Mouse (Mus musculus) cerebellum, adult 18-20 months (tissue): ENCODE measurements around the gene Cuedc1.

Source experiments
- DNase-seq, 2 experiments: peaks; one replicate each; pipeline ENCODE4 v3.0.0; 2021

Gene Cuedc1

DNA sequence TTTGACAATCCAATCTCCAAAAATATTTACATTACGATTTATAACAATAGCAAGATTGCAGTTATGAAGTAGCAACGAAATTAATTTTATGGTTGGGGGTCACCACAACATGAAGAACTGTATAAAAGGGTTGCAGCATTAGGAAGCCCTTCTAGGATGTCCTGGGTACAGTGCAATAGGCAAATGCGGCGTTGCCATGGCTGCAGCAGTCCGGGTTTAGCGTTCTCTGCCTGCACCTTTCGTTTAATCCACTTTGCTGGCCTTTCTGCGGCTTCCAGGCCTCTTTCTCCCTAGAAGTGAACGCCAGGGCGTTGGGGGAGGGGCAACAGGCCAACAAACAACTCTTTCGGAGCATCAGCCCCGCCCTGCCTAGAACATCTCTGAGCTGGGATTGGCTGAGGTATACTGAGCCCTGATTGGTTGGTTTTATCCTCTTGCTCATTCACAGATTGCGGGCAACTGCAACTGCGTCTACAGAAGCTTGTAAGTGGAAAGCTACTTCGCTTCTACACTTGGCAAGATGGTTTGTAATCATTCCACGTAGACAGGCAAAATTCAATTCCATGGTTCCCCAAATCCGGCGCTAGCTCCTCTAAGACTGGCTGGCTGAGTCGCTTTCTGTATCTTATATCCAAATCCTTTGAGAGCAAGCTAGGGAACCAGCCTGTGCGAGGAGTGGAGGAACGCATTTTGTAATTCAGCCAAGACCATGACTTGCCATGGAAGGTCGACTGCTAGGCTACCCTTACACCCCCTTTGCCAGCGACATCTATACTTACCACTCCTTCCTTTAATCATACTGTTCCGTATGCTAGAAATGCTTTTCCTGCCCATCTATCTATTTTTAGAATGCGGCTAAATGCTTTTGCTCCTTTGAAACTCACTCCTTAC lies 10.9 kb upstream of the Cuedc1 start:
- DNase-seq: peak; percentile 95 to 98

DNA sequence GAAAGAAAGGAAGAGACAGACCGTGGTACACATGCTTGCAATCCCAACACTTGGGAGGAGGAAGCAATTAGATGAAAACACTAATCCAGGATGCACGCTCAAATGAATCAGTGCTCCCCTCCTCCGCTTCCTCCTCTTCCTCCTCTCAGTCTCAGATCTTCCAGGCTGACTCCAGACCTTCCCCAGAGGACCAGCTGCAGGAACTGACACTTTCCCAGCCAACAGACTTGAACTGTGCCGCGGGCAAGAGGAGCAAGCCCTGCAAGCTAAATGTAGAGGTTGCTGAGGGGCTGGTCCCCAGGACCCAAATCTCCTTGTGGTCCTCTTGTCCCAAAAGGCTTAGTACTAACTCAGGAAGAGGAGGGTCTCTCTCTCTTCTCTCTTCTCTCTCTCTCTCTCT lies 8.7 kb upstream of the Cuedc1 start:
- no peak for DNase-seq

DNA sequence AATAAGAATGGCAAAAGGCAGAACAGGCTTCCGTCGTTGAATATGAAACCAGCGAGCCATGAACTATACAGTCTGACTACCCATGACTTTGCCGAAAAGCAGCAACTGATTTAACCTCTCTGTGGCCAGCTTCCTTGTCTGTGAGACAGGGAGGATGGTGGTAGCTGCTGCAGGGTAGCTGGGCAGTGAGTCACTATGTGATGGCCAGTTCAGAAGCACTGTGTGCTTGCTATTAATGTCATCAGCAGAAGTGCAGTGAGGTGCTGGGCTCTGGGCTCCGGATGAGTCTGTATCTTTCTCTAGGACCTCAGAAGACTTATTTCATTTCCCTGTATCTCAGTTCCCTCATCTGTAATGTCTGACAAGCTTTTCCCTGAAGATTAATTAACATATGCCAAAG lies 7.6 kb upstream of the Cuedc1 start:
- DNase-seq: no peak

DNA sequence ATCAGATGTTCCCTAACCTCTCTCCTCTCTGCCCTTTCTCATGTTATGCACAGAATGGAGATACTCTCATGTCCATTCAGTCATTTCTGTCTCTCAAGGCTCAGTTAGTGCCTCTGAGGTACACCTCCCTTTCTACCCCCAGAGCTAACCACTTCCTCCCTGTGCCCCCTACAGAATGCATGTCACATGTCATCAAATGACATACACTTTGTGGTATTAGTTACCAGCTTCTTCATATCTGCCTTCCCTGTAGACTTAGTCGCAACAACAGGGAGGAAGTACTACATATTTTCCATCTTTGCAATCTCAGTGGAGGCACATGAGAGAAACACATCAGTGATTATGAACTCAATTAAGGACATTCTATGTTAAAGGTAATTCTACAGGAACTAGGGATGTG lies 5.9 kb upstream of the Cuedc1 start:
- no peak for DNase-seq

DNA sequence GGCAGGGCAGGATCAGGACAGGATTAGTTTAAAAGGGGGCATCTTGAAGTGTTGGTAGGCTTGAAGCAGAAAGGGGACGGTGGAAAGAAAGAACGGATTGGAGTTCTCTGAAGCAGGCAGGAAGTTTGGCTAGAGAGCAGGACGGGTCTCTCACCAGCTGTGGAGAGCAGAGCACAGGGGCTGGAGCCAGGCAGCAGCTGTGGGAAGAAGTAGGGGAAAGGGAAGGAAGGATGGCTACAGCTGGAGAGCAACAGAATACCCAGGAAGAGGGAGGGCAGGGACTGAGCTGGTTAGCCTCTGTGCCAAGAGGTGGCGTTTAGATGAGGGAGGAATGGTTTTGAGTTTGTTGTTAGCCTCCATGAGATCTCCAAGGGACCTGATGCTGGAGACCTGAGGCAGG lies 685 bp upstream of the Cuedc1 start:
- DNase-seq: no peak

DNA sequence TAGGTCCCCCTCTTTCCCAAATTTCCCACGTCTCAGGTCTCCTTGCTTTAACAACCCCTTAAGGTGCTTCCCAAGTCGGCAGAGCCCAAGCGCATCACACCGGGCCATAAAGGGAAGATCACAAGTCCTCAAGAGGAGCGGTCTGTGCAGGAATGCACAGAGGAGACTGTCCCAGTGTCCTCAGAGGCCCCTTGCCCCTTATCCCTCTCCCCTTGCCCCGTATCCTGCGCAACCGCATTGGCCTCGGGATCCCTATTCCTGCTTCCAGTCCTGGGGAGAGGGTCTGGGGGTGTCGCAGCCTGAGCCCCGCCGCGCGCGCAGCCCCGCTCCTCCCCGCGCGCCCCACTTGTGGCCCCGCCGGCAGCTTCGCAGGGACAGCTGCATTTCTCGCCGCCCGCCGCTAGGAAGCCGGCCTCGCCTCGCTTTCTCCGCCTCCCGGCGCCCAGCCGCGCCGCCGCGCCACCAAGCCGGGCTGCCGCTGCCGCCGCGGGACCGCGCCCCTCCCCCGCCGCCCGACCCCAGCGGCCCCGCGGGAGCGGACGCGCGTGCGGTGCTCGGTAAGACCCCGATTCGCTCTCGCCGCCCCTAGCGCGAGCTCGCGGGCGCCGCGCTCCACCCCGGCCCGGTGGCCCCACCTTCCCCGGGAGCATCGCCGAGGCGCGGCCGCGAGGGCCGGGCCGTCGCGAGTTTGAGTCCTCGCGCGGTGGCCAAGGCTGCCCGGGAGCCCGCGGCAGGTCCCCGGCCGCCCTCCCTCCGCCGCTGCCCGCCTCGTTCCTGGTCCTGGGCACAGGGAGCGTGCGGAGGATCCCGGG lies 1.1 kb downstream of the Cuedc1 start:
- peak; percentile 79 to 86 for DNase-seq

DNA sequence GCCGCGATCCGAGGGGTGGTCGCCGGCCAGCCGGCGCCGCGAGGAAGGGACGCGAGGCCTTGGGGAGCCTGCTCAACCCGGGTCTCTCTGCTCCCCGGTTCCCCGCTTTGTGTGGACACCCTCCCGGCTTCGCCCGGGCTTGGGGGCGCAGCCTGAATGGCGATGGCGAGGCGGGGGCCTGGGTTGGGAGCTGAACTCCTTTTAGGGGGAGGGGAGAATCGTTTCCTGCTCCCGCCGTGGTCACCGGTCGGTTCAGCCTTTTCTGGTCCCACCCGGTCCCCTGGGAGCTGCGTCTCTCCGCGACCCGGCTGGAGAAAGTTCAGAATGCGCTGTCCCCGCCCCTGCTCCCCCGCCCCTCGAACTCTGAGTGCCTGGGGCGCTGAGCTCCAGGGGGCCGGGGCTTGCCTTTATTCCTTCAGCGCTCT lies 1.8 kb downstream of the Cuedc1 start:
- peak; percentile 24 to 50 for DNase-seq

DNA sequence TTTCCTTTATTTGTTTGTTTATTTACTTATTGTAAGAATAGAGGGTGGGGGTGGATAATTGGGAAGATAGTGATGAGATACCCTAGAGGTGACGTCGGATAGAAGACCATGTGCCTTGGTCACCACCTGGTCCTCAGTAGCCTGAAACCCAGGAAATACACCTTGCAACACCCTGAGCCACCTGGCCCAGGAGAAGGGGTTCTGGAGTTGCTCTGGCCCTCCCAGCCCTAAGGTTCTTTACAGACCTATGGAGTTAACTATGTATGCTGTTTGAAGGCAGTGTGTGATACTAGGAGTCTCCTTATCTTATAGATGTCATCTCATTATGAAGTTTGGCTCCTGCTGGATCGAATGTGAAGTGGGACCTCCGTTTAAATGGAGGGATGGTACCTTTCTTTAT lies 2.3 kb downstream of the Cuedc1 start:
- DNase-seq: no peak

DNA sequence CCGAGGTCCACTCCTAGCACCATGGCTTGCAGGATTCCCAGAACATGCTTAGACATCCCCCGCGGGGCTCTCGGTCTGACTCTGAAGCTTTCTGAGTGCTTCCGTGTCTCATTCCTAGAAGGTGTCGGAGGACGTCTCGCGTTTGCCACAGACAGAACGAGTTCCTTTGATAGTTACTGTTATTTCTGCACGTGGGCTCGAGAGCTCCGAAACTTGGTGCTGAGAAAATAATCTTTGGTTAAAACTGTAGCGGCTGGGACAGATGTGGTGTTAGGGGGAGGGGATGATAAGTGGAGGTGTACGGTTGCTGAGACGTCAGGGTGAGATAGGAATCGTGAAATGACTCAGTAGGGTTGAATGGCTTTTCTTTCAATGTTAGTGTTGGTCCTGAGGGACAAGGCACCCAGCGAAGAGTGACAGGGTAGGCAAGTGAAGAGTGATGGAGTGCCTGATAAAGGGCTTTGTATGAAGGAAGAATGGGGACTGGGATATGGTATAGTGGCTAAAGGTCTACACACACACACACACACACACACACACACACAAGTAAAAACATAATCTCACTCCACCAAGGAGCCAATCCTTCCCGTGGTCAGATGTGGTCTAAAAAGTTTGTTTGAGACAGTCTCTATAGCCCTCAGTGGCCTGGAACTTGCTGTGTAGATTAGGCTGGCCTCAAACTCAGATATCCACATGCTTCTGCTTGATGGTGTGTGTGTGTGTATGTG lies 5.5 kb downstream of the Cuedc1 start:
- no peak for DNase-seq

DNA sequence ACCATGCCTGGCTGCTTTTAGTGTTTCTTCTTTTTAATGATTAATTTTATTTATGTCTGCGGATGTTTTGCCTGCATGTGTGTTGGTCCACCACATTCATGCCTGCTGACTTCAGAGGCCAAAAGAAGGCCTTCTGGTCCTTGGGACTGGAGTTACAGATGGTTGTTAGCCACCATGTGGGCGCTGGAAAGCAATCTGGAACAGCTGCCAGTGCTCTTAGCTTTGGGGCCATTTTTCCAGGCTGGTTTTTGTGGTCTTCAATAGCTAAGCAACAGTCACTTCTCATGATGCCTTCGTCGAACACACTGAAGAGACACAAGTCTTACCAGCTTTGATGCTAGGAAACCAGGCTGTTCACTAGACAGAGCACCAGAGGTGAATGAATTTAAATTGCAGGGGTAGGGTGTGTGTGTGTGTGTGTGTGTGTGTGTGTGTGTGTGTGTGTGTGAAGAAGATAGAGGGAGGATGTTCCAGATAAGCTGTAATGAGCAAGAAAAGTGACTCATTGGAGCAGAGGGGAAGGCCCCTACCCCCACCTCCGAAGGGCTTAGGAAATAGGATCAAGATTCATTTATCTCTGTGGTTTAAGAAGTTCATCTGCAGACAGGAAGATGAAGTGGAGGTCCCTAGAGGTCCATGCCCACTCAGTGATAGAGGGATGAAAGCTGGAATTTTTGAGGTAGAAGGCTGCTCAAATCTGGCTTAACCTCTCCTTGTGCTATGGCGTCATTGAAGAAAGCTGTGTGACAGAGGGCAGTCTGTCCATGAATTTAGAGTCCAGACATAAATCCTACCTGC lies 7.8 kb downstream of the Cuedc1 start:
- DNase-seq: no peak

DNA sequence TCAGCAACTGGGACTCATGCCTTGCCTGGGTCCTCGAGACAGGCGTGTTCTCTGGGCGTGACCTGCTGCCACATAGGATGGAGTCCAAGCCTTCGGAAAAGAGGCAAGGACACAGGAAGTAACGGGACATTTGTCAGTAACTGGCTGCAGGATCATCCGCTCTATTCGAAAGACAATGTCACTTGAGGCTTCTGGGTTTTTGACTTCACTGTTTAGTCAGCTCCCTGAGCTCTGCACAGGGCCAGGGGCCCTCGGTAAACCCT lies 8.4 kb downstream of the Cuedc1 start:
- DNase-seq: no peak

DNA sequence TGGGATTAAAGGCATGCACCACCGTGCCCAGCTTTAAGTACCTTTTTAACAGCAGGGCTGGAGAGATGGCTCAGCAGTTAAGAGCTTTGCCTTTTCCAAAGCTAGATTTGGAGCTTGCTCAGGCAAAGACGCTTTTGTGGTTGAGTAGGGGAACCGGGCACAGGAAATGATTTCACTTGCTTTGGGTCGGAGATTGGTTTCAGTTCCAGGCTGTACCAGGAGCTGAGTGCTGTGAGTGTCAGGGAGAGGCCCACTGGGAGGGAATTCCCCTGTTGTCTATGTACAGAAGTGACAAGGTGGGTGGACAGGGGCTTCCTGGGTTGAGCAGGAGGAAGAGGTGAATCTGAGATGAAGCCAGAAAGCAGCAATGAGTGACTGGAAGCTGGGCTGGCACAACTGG lies 9.5 kb downstream of the Cuedc1 start:
- DNase-seq: no peak

DNA sequence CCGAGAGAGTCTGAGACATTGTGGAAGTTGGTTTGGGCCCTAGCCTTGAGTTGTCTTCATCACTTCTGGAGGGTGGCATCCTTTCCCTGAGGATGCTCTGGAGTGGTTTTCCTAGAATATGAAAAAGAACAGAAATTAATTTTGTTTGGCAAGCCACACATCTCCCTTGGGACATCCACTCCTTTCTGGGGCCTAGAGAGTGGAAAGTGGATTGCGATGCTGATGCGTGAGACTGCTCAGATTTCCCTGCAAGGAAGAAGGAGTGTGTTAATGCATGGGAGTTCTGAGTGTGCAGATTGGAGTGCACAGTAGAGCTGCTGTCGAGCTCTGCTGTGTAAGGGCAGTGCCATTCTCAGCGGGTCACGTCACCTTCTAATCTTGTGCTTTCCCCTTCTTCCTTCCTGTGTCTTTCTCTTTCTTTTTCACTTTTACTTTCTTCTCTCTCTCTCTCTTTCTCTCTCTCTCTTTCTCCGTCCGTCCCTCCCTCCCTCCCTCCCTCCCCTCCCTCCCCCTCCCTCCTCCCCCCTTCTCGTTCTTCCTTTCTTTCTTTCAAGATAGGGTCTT lies 12.3 kb downstream of the Cuedc1 start:
- no peak for DNase-seq

DNA sequence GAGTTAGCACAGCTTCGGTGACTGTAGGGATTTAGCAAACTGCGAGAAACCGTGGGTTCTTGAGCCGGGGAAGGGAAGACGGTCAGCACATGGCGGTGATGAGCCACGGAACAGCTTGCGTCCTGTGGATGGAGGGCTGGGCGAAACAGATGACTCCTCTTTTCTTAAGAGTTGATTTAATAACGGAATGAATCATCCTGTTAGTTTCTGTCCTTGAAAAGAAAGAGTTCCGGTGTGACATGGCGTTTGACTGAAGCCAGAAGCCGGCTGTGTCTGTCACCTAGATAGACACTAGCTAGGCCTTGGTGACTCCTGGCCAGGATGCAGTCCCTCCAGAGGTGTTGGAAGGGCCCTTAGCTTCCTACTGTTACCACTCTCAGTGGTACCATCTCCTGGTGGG lies 14.2 kb downstream of the Cuedc1 start:
- DNase-seq: no peak

DNA sequence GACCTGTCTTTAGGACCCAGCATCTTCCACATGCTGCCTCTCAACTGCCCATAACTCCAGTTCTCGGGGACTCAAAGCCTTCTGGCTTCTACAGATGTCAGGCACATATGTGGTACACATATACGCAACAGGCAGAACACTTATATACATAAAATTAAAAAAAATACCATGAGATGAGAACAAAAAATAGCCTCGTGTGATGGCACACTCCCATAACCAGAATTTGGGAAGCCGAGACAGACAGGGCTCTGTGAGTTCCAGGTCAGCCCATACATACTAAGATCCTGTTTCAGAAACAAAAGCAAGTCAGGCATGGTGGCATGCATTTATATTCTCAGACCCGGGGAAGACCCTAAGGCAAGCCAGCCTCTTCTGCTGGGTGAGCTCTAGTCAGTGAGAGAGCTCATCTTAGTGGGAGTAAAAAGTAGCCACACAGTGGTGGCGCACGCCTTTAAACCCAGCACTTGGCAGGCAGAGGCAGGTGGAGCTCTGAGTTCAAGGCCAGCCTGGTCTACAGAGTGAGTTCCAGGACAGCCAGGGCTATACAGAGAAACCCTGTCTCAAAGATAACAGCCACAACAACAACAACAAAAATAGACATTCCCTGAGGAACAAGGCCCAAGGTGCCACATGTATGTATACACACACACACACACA lies 14.9 kb downstream of the Cuedc1 start:
- DNase-seq: no peak

DNA sequence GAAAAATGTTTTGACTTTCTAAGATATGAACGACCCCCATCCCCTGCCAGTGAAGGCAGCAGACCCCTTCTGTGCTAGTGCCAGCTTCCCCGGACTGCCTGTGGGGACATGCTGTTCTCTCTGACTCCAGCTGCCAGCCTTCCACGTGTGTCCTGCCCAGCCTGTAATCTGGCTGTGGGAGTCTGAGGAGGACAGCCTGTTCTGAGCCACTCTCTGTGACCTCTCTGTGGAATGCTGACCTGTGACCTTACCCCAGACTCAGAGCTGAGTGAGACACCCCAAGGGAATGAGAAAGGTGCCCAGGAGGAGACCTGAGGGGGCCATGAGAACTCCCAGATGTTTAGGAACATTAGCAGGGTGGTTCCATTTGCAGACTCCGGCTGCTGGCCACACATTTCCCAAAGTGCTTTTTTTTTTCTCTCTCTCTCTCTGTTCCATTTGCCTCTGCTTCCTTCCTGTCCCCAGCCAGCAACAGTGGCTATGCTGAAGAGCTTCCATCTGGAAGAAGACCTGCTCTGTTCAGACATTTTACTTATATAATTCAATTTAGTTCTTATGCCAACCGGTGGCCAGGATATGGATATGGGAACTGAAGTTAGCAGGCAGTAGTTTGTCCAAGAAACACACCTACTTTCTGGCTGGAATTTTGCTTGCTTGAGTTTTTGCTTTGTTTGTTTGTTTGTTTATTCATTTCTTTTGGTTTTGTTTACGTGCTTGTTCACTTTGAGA lies 15.8 kb downstream of the Cuedc1 start:
- no peak for DNase-seq

DNA sequence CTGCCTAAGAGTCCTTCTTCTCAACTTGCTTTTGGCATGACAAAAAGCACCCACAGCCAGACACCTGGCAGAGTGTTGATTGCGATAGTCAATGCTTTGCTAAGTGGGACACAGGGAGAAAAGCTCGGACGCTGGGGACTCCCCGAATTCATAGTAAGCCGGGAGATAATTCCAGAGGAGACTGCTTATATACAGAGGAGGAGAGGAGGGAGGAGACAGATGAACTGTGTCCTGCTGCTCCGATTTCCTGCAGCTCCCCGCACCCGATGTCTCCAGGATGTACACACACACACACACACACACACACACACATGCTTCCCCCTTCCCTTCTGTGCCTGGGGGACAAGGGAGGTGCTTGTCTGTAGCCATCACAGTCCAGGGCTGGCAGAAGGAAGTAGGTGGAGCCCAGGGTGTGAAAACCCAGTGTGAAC lies 17.0 kb downstream of the Cuedc1 start:
- DNase-seq: no peak

DNA sequence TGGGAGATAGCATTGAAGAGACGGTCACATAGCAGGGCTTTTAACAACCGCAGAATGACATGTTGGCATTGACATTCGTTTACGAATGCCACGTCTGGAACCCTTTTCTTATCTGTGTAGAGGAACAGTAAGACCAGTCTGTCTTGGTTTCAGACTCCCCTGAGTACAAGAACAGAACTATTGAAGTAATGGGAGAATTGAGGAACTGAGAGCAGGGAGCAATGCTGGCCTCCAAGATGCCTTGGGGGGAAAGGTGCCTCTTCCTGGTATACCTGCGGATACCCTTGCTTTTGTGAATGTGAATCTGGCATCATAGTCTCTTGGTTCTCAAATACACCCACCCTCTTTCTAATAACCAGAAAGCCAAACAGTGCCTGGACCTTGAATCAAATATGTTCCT lies 18.7 kb downstream of the Cuedc1 start:
- DNase-seq: no peak

DNA sequence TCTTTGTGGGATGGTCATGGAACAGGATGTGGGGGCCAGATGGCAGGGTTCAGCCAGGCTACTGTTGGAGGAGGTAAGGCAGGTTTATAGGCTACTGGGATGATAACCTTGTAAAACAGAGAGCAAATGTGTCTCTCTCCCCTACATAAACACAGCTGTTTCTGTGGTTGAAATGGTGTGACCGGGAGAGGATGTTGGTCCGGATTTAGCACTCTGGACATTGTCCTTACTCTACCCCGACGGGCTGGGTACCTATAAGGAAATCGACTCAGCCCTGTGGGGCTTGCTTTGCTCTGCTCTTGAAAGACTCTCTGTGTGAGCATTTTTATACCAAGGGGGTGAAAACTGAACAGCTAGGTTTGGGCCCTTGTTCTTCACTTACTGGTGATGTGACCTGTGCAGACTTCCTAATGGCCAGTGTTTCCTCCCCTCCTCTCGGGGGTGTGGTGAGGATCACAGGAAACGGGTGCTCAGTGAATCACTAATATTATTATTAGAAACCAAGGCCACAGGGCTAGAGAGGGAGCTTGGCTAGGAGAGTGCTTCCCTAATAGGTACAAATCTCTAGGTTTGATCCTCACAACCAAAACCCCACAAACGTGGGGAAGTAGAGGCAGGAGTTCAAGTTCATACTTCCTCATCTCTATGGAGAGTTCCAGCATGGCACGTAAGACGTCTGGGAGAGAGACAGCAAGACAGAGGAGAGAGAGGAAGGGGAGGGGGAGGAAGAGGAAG lies 19.7 kb downstream of the Cuedc1 start:
- no peak for DNase-seq

DNA sequence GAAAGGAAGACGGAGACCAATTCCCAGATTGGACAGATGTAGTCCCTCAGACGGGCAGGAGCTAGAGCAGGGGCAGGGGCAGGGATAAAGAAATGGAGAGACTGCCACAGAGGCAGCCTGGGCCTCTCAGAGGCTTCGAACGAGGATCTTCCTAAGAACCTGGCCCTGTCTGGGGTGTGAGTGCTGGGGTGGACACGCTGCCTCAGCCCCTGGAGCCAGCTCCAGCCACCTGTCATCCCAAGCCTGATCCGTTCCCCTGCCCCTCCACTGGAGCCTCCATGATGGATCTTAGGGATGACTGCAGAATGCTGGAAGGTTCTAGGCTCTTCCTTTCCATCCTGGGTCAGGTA lies 20.2 kb downstream of the Cuedc1 start:
- peak in 1 of 2 experiments; percentile 28 for DNase-seq
